Mouse (Mus musculus): ENCODE data around the gene Lgr4.

DNA sequence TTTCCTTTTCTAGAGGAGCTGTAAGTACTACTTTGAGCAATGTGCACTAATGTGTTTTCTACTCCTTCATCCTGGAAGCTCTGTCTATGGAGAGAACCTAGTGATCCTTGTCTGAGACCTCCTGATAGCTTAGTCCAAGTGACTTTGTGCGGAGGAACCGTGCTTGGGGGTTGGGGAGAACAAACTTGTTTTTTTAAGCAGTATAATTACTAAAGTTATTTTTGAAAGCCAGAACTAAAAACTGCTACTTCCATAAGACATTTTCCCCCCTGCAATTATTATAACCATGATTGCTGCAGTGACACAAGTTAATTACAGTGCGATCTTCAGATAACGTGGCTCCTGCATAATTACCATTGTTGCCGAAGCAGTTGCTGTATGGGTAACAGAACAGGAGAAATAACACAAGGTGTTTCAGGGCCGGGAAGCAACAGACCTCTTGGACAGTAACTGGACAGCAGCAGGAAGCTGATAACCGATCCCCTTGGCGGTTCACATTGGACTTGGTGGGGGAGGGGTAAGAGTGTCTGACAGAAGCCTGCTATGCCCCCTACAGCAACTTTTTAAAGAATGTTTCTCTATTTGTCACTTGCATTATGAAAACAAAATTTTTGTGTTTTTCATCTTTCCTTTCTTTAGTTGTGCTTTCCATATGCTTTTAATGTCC lies 53.4 kb downstream of the Lgr4 start:
- no peak for TF ChIP-seq POLR2A (IDR thresholded peaks at IDR 0.05; ENCODE audit: extremely low read depth, insufficient read depth, low read length)
- TF ChIP-seq CTCF (IDR thresholded peaks at IDR 0.05; ENCODE audit: low read depth, low read length): no peak

Measured in liver, adult 2 months (tissue).